Mouse (Mus musculus): ENCODE data around the gene Dysf. TPM values are rescaled to one million over a fixed set of nuclear protein-coding genes. Genes with fewer than 3 reads are reported as not detected.

Gene Dysf
- polyA plus RNA-seq, 1 experiment from 2014 or later: 8.7 TPM

- Histone ChIP-seq H3K4me2 (no peak overlapping the region), H3K9me3 (no peaks in the 10 kb centered on the region), H3K27ac (no peak overlapping the region), H3K36me3 (no peaks in the 10 kb centered on the region), H3K9ac (no peak overlapping the region), H3K4me3 (no peak overlapping the region), H3K4me1 (peaks cover 14% of the 10 kb centered on the region), H3K27me3 (no peaks in the 10 kb centered on the region)
- no peak for ATAC-seq (ENCODE audit: insufficient number of reproducible peaks, insufficient read depth, low FRiP score, low TSS enrichment, low read depth)
- 44% methylated on average over 4 of the region's 4 CpGs for WGBS
Measured at GRCm38 (mm10) chr6:84181452-84181851, 173.1 kb downstream of the Dysf start.

DNA sequence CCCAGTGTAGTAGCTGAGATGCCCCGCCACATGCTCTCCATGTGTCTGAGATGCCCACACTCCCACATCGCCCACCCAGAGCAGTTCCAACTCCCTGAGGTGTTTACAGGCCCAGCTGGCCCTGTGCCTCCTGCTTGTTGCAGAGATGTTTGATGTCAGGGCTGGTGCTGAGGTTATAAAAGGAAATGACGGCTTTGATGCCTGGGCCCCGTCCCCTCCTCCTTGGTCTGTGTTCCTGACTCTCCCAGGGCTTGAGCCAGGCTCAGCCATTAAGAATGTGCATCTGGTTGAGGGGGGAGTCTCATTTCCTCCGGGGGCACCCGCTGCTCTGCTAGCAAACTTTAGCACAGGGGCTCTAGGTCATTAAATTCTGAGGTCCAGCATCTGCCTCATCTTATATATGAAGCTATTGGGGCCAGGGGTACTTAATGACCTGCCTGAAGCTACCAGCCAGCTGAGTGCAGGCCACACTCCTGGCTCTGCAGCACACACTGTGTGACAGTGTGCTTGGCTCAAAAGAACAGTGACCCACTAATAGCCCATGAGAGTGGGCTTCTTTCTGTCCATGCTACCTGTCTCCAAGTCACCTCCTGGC, 183.4 kb downstream of the Dysf start:
- Histone ChIP-seq H3K27me3 (no peaks in the 10 kb centered on the region), H3K4me3 (no peak overlapping the region), H3K9ac (no peak overlapping the region), H3K27ac (no peak overlapping the region), H3K4me1 (peaks cover 15% of the 10 kb centered on the region), H3K9me3 (no peaks in the 10 kb centered on the region), H3K36me3 (no peaks in the 10 kb centered on the region), H3K4me2 (no peak overlapping the region)
- 56% methylated on average over 6 of the region's 6 CpGs for WGBS
- ATAC-seq (ENCODE audit: insufficient number of reproducible peaks, insufficient read depth, low FRiP score, low TSS enrichment, low read depth): no peak

DNA sequence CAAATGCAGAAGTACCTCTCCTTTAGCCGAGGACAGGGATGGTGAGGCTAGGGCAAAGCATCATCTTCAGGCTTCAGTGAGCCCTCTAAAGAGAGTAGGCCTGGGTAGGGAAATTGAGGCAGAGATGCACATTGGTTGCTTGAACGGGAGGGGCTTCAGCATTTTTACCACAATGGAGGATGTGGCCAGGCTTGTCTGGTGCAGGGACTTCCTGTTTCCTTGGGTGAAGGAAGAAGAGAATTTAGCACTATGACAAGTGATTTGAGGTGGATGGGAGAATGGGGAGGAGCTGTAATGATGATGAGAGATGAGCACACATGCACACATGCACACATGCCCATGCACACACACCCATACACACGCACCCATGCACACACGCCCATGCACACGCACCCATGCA, 188.1 kb downstream of the Dysf start:
- WGBS: 94% methylated on average over 5 of the region's 5 CpGs
- Histone ChIP-seq H3K4me2 (no peak overlapping the region), H3K27ac (no peak overlapping the region), H3K4me1 (peaks cover 19% of the 10 kb centered on the region), H3K36me3 (no peaks in the 10 kb centered on the region), H3K27me3 (no peaks in the 10 kb centered on the region), H3K4me3 (no peak overlapping the region), H3K9me3 (no peaks in the 10 kb centered on the region), H3K9ac (no peak overlapping the region)
- no peak for ATAC-seq (ENCODE audit: insufficient number of reproducible peaks, insufficient read depth, low FRiP score, low TSS enrichment, low read depth)

GRCm38 (mm10) chr6:84197811-84198213, 189.4 kb downstream of the Dysf start:
- Histone ChIP-seq H3K4me2 (no peak overlapping the region), H3K4me3 (no peak overlapping the region), H3K36me3 (no peaks in the 10 kb centered on the region), H3K9ac (0 out of 2 replicates have a peak overlapping the region, but pooled peaks have one; percentile 21), H3K27ac (no peak overlapping the region), H3K4me1 (peaks cover 10% of the 10 kb centered on the region; the same call in 1 of the 2 replicates), H3K27me3 (no peaks in the 10 kb centered on the region), H3K9me3 (no peaks in the 10 kb centered on the region)
- WGBS: 27% methylated on average over 5 of the region's 5 CpGs
- ATAC-seq (ENCODE audit: insufficient number of reproducible peaks, insufficient read depth, low FRiP score, low TSS enrichment, low read depth): no peak

DNA sequence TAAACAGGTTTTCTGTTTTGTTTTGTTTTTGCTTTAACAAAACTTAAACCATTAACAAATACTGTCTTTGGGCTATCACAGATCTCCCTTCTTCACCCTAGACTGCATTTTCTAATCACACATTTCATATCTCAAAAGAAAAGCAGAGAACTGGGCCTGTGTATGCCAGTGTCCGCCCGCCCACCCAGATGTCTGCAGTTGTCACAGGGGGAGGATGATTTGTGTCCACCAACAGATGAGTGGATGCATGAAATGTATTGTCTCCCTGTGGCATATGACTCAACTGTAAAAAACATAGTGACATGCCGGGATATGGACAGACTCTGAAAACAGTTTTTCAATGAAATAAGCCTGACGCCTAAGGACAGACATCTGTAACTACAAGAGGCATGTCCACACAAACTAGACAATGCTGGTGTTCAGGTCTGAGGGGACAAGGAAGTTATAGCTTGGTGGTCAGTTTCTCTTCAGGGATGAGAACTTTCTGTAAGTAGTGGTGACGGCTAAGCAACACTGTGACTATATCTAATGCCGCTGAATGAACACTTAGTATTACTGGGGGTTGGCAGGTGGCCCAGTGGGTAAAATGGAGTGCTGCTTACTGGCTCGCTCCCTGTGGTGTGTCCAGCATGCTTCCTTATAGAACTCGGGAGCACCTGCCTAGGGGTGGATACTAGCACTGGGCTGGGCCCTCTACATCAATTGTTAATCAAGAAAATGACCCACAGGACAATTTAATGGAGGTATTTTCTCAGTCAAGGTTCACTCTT, 193.5 kb downstream of the Dysf start:
- WGBS: 85% methylated on average over 8 of the region's 8 CpGs
- H3K27ac ChIP-seq: no peak overlapping the region
- no peak for ATAC-seq (ENCODE audit: insufficient number of reproducible peaks, insufficient read depth, low FRiP score, low TSS enrichment, low read depth)
- no peaks in the 10 kb centered on the region for H3K27me3 ChIP-seq
- no peaks in the 10 kb centered on the region for H3K9me3 ChIP-seq
- H3K4me2 ChIP-seq: no peak overlapping the region
- H3K4me3 ChIP-seq: no peak overlapping the region
- H3K36me3 ChIP-seq: no peaks in the 10 kb centered on the region; the same call in 1 of the 2 replicates
- peaks cover 7% of the 10 kb centered on the region; the same call in 1 of the 2 replicates for H3K4me1 ChIP-seq
- H3K9ac ChIP-seq: no peak overlapping the region

GRCm38 (mm10) chr6:84205611-84206010, 197.2 kb downstream of the Dysf start:
- Histone ChIP-seq H3K36me3 (no peaks in the 10 kb centered on the region; the same call in 1 of the 2 replicates), H3K27ac (no peak overlapping the region), H3K9me3 (no peaks in the 10 kb centered on the region), H3K4me1 (peaks cover 12% of the 10 kb centered on the region), H3K4me2 (no peak overlapping the region), H3K27me3 (no peaks in the 10 kb centered on the region), H3K4me3 (no peak overlapping the region), H3K9ac (no peak overlapping the region)
- no peak for ATAC-seq (ENCODE audit: insufficient number of reproducible peaks, insufficient read depth, low FRiP score, low TSS enrichment, low read depth)
- 90% methylated on average over 3 of the region's 3 CpGs for WGBS

GRCm38 (mm10) chr6:84208589-84208988, 200.2 kb downstream of the Dysf start:
- no peaks in the 10 kb centered on the region for H3K27me3 ChIP-seq
- no peak overlapping the region for H3K27ac ChIP-seq
- H3K9me3 ChIP-seq: no peaks in the 10 kb centered on the region
- WGBS: 70% methylated on average over 4 of the region's 4 CpGs
- H3K4me3 ChIP-seq: no peak overlapping the region
- no peak overlapping the region for H3K9ac ChIP-seq
- no peak for ATAC-seq (ENCODE audit: insufficient number of reproducible peaks, insufficient read depth, low FRiP score, low TSS enrichment, low read depth)
- no peak overlapping the region for H3K4me2 ChIP-seq
- H3K4me1 ChIP-seq: peaks cover 29% of the 10 kb centered on the region
- H3K36me3 ChIP-seq: no peaks in the 10 kb centered on the region; the same call in 1 of the 2 replicates

- peaks cover 34% of the 10 kb centered on the region for H3K4me1 ChIP-seq
- H3K4me2 ChIP-seq: no peak overlapping the region
- ATAC-seq (ENCODE audit: insufficient number of reproducible peaks, insufficient read depth, low FRiP score, low TSS enrichment, low read depth): peak; percentile 56; the same call in 1 of the 2 replicates
- no peaks in the 10 kb centered on the region for H3K27me3 ChIP-seq
- 50% methylated on average over 13 of the region's 13 CpGs for WGBS
- no peaks in the 10 kb centered on the region; the same call in 1 of the 2 replicates for H3K36me3 ChIP-seq
- H3K9me3 ChIP-seq: no peaks in the 10 kb centered on the region
- H3K27ac ChIP-seq: peak overlapping the region; percentile 78
- peak overlapping the region; percentile 37; the same call in 1 of the 2 replicates for H3K9ac ChIP-seq
- H3K4me3 ChIP-seq: no peak overlapping the region
Measured at GRCm38 (mm10) chr6:84209736-84210434, 201.5 kb downstream of the Dysf start.

GRCm38 (mm10) chr6:84211473-84211872, 203.1 kb downstream of the Dysf start:
- H3K9me3 ChIP-seq: no peaks in the 10 kb centered on the region
- 0 out of 2 replicates have a peak overlapping the region, but pooled peaks have one; percentile 8 for H3K9ac ChIP-seq
- H3K4me2 ChIP-seq: no peak overlapping the region
- no peaks in the 10 kb centered on the region for H3K36me3 ChIP-seq
- no peaks in the 10 kb centered on the region for H3K27me3 ChIP-seq
- peak overlapping the region; percentile 78; the same call in 1 of the 2 replicates for H3K27ac ChIP-seq
- H3K4me1 ChIP-seq: peaks cover 34% of the 10 kb centered on the region
- WGBS: 53% methylated on average over 7 of the region's 7 CpGs
- ATAC-seq (ENCODE audit: insufficient number of reproducible peaks, insufficient read depth, low FRiP score, low TSS enrichment, low read depth): no peak
- H3K4me3 ChIP-seq: no peak overlapping the region

DNA sequence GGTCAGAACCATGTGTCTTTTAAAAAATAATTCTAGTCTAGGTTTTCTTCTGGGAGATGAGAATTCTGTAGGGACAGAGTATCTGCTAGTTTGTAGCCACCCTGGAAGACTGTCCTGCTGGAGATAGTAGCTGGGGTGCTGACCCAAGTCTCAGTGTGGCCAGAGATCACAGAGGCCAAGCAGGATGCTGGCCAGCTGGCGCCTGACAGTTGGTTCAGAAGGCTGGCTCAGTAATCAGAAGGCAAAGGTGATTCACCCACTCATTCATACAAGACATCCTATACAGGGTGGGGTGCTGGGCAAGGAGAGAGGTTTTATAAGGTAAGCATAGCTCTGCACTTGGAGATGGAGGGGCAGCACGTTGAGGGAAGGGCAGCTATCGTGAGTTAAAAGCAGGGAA, 204.7 kb downstream of the Dysf start:
- H3K9ac ChIP-seq: no peak overlapping the region
- WGBS: 60% methylated on average over 3 of the region's 3 CpGs
- H3K4me1 ChIP-seq: peaks cover 43% of the 10 kb centered on the region
- no peaks in the 10 kb centered on the region for H3K9me3 ChIP-seq
- no peak for ATAC-seq (ENCODE audit: insufficient number of reproducible peaks, insufficient read depth, low FRiP score, low TSS enrichment, low read depth)
- H3K36me3 ChIP-seq: no peaks in the 10 kb centered on the region
- H3K4me3 ChIP-seq: no peak overlapping the region
- no peaks in the 10 kb centered on the region for H3K27me3 ChIP-seq
- H3K27ac ChIP-seq: no peak overlapping the region
- H3K4me2 ChIP-seq: no peak overlapping the region

DNA sequence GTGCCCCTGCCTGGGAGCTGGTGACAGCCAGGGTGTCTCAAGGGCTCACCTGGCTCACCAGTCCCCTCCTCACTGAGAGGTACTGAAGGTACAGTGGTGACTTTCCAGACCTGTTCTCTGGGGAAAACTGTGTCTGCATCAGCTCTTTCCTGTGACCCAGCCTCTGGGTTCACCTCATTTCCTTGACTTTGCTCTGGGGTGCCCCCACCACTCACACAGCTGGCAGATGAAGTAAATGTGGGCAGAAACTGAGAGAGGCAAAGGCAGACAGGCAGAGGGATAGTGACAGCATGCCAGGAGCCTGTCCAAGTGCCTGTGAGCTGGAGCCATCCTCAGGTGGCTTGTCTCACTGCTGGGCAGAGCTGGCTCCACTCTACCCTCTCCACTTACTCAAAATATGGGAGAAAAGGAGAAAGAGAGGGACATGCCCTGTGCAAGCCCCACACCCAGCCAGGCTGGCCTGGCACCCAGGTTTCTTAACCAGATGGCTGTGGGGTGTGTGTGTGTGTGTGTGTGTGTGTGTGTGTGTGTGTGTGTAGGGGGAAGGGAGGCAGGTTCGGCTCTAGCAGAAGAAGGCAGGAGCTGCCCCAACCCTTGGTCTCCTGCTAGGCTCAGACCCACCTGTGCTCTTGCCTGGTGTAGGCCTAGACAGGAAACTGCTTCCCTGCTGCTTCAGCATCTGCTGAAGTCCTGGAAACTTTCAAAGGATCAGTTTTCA, 209.0 kb downstream of the Dysf start:
- H3K4me1 ChIP-seq: peaks cover 39% of the 10 kb centered on the region
- no peak overlapping the region for H3K27ac ChIP-seq
- H3K9me3 ChIP-seq: no peaks in the 10 kb centered on the region
- no peak overlapping the region for H3K4me3 ChIP-seq
- no peak overlapping the region for H3K9ac ChIP-seq
- H3K4me2 ChIP-seq: no peak overlapping the region
- WGBS: 64% methylated on average over 1 of the region's 1 CpGs
- ATAC-seq (ENCODE audit: insufficient number of reproducible peaks, insufficient read depth, low FRiP score, low TSS enrichment, low read depth): no peak
- H3K27me3 ChIP-seq: no peaks in the 10 kb centered on the region
- H3K36me3 ChIP-seq: no peaks in the 10 kb centered on the region

Data from embryonic facial prominence, embryonic 13.5 days (tissue).